Comparison of ENCODE assay signal across 29 mouse cellular contexts in genomic region chr6:52410711-52411110, GRCm38 (mm10).
DNase-seq lines count a peak whose midpoint lies in the region; ATAC-seq lines count a peak whose summit lies in the region.
"Had no signal": no experiment of that assay in that cellular context is flagged by ENCODE, and none has a peak within 500 bp of the region (broad histone marks: within the 10 kb centered on the region; RNA-seq: fewer than 3 reads in every experiment).

No protein-coding gene starts in this region.

- no peak overlapping the region for H3K4me3 ChIP-seq in kidney, embryonic 15.5 days (replicated peaks)
- no peak overlapping the region for H3K4me3 ChIP-seq in lung, embryonic 15.5 days
- no peak overlapping the region for H3K4me3 ChIP-seq in embryonic facial prominence, embryonic 15.5 days (replicated peaks)
- no peak overlapping the region for H3K4me3 ChIP-seq in stomach, embryonic 16.5 days (replicated peaks; ENCODE audit: low read length)
- no peak overlapping the region for H3K4me3 ChIP-seq in midbrain, embryonic 15.5 days
- H3K4me3 ChIP-seq: forebrain, embryonic 10.5 days; gastrocnemius, adult 2 months; heart, adult 2 months; heart, embryonic 12.5 days; hindbrain, embryonic 13.5 days; limb, embryonic 15.5 days; liver, embryonic 13.5 days; midbrain, embryonic 12.5 days; neural tube, embryonic 13.5 days; stomach, embryonic 15.5 days had no signal

- H3K36me3 ChIP-seq in kidney, embryonic 15.5 days: no peaks in the 10 kb centered on the region
- no peaks in the 10 kb centered on the region for H3K36me3 ChIP-seq in lung, embryonic 15.5 days
- no peaks in the 10 kb centered on the region for H3K36me3 ChIP-seq in embryonic facial prominence, embryonic 15.5 days
- H3K36me3 ChIP-seq in stomach, embryonic 16.5 days (ENCODE audit: control insufficient read depth, insufficient read depth, low read length): no peaks in the 10 kb centered on the region
- H3K36me3 ChIP-seq in midbrain, embryonic 15.5 days (replicated peaks): no peaks in the 10 kb centered on the region
- H3K36me3 ChIP-seq: forebrain, embryonic 10.5 days; heart, embryonic 12.5 days; hindbrain, embryonic 13.5 days; limb, embryonic 15.5 days; liver, embryonic 13.5 days; midbrain, embryonic 12.5 days; neural tube, embryonic 13.5 days; stomach, embryonic 15.5 days had no signal

- no peak overlapping the region for H3K9ac ChIP-seq in kidney, embryonic 15.5 days
- H3K9ac ChIP-seq in lung, embryonic 15.5 days: no peak overlapping the region
- H3K9ac ChIP-seq in embryonic facial prominence, embryonic 15.5 days: no peak overlapping the region
- H3K9ac ChIP-seq in stomach, embryonic 16.5 days (ENCODE audit: low read length): no peak overlapping the region
- no peak overlapping the region for H3K9ac ChIP-seq in midbrain, embryonic 15.5 days
- H3K9ac ChIP-seq: heart, embryonic 12.5 days; hindbrain, embryonic 13.5 days; limb, embryonic 15.5 days; liver, embryonic 13.5 days; midbrain, embryonic 12.5 days; neural tube, embryonic 13.5 days; stomach, embryonic 15.5 days had no signal

- peak overlapping the region; percentile 47; the same call in 1 of the 2 replicates for H3K27ac ChIP-seq in kidney, embryonic 15.5 days
- H3K27ac ChIP-seq in lung, embryonic 15.5 days: peak overlapping the region; percentile 70
- H3K27ac ChIP-seq in embryonic facial prominence, embryonic 15.5 days (replicated peaks): peak overlapping the region; percentile 41
- H3K27ac ChIP-seq in stomach, embryonic 16.5 days (ENCODE audit: low read length): peak overlapping the region; percentile 17; the same call in 1 of the 2 replicates
- no peak overlapping the region for H3K27ac ChIP-seq in midbrain, embryonic 15.5 days
- H3K27ac ChIP-seq: forebrain, embryonic 10.5 days; gastrocnemius, adult 2 months; heart, adult 2 months; hindbrain, embryonic 13.5 days; limb, embryonic 15.5 days; liver, embryonic 13.5 days; midbrain, embryonic 12.5 days; neural tube, embryonic 13.5 days; stomach, embryonic 15.5 days had no signal

- H3K9me3 ChIP-seq in kidney, embryonic 15.5 days (replicated peaks): no peaks in the 10 kb centered on the region
- no peaks in the 10 kb centered on the region for H3K9me3 ChIP-seq in lung, embryonic 15.5 days
- H3K9me3 ChIP-seq in embryonic facial prominence, embryonic 15.5 days (replicated peaks): no peaks in the 10 kb centered on the region
- no peaks in the 10 kb centered on the region for H3K9me3 ChIP-seq in stomach, embryonic 16.5 days (replicated peaks; ENCODE audit: control insufficient read depth, low read length)
- H3K9me3 ChIP-seq in midbrain, embryonic 15.5 days: no peaks in the 10 kb centered on the region
- H3K9me3 ChIP-seq: forebrain, embryonic 10.5 days; hindbrain, embryonic 13.5 days; limb, embryonic 15.5 days; liver, embryonic 13.5 days; neural tube, embryonic 13.5 days; stomach, embryonic 15.5 days had no signal

- 51% methylated on average over 5 of the region's 5 CpGs for WGBS in kidney, embryonic 15.5 days
- 21% methylated on average over 5 of the region's 5 CpGs for WGBS in lung, embryonic 15.5 days
- 36% methylated on average over 5 of the region's 5 CpGs for WGBS in embryonic facial prominence, embryonic 15.5 days
- WGBS in stomach, embryonic 16.5 days: 41% methylated on average over 5 of the region's 5 CpGs
- 83% methylated on average over 5 of the region's 5 CpGs for whole genome bisulfite sequencing in midbrain, embryonic 15.5 days

- H3K4me1 ChIP-seq in kidney, embryonic 15.5 days: peaks cover 7% of the 10 kb centered on the region; the same call in 1 of the 2 replicates
- H3K4me1 ChIP-seq in lung, embryonic 15.5 days: peaks cover 12% of the 10 kb centered on the region; the same call in 1 of the 2 replicates
- 0 out of 2 replicates have a peak, but pooled peaks cover 6% of the 10 kb centered on the region for H3K4me1 ChIP-seq in embryonic facial prominence, embryonic 15.5 days
- H3K4me1 ChIP-seq in stomach, embryonic 16.5 days (ENCODE audit: control insufficient read depth, insufficient read depth, low read length): peaks cover 2% of the 10 kb centered on the region; the same call in 1 of the 2 replicates
- H3K4me1 ChIP-seq in midbrain, embryonic 15.5 days: no peaks in the 10 kb centered on the region
- H3K4me1 ChIP-seq: forebrain, embryonic 10.5 days; hindbrain, embryonic 13.5 days; liver, embryonic 13.5 days; midbrain, embryonic 12.5 days; neural tube, embryonic 13.5 days; stomach, embryonic 15.5 days had no signal

- no peak overlapping the region for H3K4me2 ChIP-seq in kidney, embryonic 15.5 days
- no peak overlapping the region for H3K4me2 ChIP-seq in lung, embryonic 15.5 days
- no peak overlapping the region for H3K4me2 ChIP-seq in embryonic facial prominence, embryonic 15.5 days (replicated peaks)
- H3K4me2 ChIP-seq in stomach, embryonic 16.5 days (ENCODE audit: low read depth, low read length): no peak overlapping the region
- no peak overlapping the region for H3K4me2 ChIP-seq in midbrain, embryonic 15.5 days
- H3K4me2 ChIP-seq: heart, embryonic 12.5 days; hindbrain, embryonic 13.5 days; limb, embryonic 15.5 days; liver, embryonic 13.5 days; midbrain, embryonic 12.5 days; neural tube, embryonic 13.5 days; stomach, embryonic 15.5 days had no signal

- DNase-seq in kidney, postnatal 36 days: no peak
- no peak for DNase-seq in lung, postnatal 36 days
- no peak for DNase-seq in spleen, adult 12 weeks (ENCODE audit: low spot score)
- DNase-seq: cerebellum, adult 11 months; cerebellum, adult 9-11 months; gastrocnemius, postnatal 36 days; heart, adult 2 months; heart, postnatal 4 days; kidney, adult 8-10 months; kidney, postnatal 4 days; liver, embryonic 13.5 days; lung, postnatal 14 days; thymus, adult 18-20 months; thymus, postnatal 36 days had no signal

- H3K27me3 ChIP-seq in kidney, embryonic 15.5 days: no peaks in the 10 kb centered on the region
- no peaks in the 10 kb centered on the region for H3K27me3 ChIP-seq in lung, embryonic 15.5 days
- no peaks in the 10 kb centered on the region for H3K27me3 ChIP-seq in embryonic facial prominence, embryonic 15.5 days
- H3K27me3 ChIP-seq in stomach, embryonic 16.5 days (ENCODE audit: control insufficient read depth, insufficient read depth, low read length): no peaks in the 10 kb centered on the region
- H3K27me3 ChIP-seq in midbrain, embryonic 15.5 days (replicated peaks): no peaks in the 10 kb centered on the region
- H3K27me3 ChIP-seq: heart, embryonic 12.5 days; hindbrain, embryonic 13.5 days; limb, embryonic 15.5 days; liver, embryonic 13.5 days; midbrain, embryonic 12.5 days; neural tube, embryonic 13.5 days; Patski; stomach, embryonic 15.5 days had no signal

- ATAC-seq in kidney, embryonic 15.5 days (replicated peaks; ENCODE audit: low FRiP score): no peak
- peak; percentile 85 for ATAC-seq in lung, embryonic 15.5 days (ENCODE audit: borderline replicate concordance, extremely low read depth, low FRiP score, low TSS enrichment)
- ATAC-seq in embryonic facial prominence, embryonic 15.5 days (ENCODE audit: insufficient number of reproducible peaks, low FRiP score, low TSS enrichment, low read depth): 0 out of 2 replicates have a peak, but pooled peaks have one; percentile 29
- ATAC-seq in stomach, embryonic 16.5 days (ENCODE audit: insufficient read depth, low FRiP score): no peak
- ATAC-seq in midbrain, embryonic 15.5 days (replicated peaks): no peak
- ATAC-seq: forebrain, embryonic 16.5 days; Patski had no signal

Comparison
In these comparisons a context has a peak if more than half of its experiments do, and no peak if none do; other contexts are left out.
1. ATAC-seq: peak in lung, embryonic 15.5 days (single experiment) and embryonic facial prominence, embryonic 15.5 days (single experiment); none in kidney, embryonic 15.5 days (single experiment), stomach, embryonic 16.5 days (single experiment) and midbrain, embryonic 15.5 days (single experiment).